Mouse (Mus musculus): ENCODE measurements around the gene Nup160.

DNA sequence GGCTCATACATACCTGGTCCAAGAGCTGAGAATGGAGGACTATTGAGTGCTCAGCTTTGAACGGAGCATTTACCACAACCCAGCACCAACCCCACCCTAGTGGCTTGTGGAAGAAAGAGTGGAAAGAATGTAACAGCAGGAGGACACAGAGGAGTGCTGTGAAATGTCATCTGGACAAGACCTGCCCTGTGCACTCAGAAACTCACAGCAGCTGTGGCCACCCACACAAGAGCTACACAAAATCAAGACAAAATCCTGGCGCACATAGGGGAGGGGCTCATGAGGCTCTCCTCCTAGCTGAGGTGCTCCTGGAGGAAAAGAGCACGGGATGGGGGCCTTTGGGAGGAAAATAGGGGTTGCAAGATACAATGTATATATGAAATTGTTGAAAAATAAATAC lies 17.4 kb upstream of the Nup160 start:
- TF ChIP-seq MYOG (IDR thresholded peaks at IDR 0.05; ENCODE audit: control insufficient read depth in 1 of 3, insufficient read depth in 1 of 3, insufficient read length in 2 of 3, low read depth in 2 of 3) (peak in 1 of 3 experiments; percentile 84), MYOD1 (IDR thresholded peaks at IDR 0.05; ENCODE audit: control insufficient read depth in 1 of 3, insufficient read length in 2 of 3, low read depth in 2 of 3) (peak in 2 of 3 experiments; percentile 68 to 83)
